Mouse (Mus musculus): ENCODE results near the gene Perp. TPM values are rescaled to one million over a fixed set of nuclear protein-coding genes. Genes with fewer than 3 reads are reported as not detected.

Perp gene
- polyA plus RNA-seq, 1 experiment from 2014 or later: 195 TPM

DNA sequence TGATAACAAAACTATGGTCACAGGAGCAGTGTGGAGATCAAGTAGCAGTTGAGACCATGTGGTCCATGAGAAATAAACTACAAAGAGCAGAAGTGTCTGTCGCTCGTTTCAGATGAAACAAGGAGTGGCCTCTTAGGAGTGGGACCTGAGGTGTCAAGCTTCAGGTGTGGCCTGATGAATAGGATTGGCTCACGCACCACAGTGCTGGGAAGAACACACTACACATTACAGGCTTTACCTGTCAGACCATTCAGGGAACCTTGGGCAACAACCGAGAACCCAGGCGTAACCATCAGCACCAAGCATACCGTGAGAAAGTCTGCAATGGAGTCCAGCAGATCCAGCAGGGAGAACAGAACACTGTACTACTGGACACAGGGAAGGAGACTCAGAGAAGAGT is 33.3 kb downstream of the Perp start:
- no peak overlapping the region for H3K4me2 ChIP-seq (replicated peaks; ENCODE audit: low read depth, low read length)
- no peaks in the 10 kb centered on the region for H3K4me1 ChIP-seq (ENCODE audit: control insufficient read depth, insufficient read depth, low read length)
- 75% methylated on average over 6 of the region's 6 CpGs for WGBS
- no peak overlapping the region for H3K9ac ChIP-seq (replicated peaks; ENCODE audit: low read depth, low read length)
- H3K9me3 ChIP-seq (ENCODE audit: control insufficient read depth, low read depth, low read length): no peaks in the 10 kb centered on the region
- no peak overlapping the region for H3K4me3 ChIP-seq (ENCODE audit: low read depth, low read length)
- ATAC-seq (ENCODE audit: insufficient number of reproducible peaks, insufficient read depth, low FRiP score, low read depth): 0 out of 2 replicates have a peak, but pooled peaks have one; percentile 42
- H3K36me3 ChIP-seq (ENCODE audit: control insufficient read depth, insufficient read depth, low read length): no peaks in the 10 kb centered on the region
- H3K27me3 ChIP-seq (ENCODE audit: control insufficient read depth, insufficient read depth, low read length): no peaks in the 10 kb centered on the region
- H3K27ac ChIP-seq (ENCODE audit: low read length): no peak overlapping the region

DNA sequence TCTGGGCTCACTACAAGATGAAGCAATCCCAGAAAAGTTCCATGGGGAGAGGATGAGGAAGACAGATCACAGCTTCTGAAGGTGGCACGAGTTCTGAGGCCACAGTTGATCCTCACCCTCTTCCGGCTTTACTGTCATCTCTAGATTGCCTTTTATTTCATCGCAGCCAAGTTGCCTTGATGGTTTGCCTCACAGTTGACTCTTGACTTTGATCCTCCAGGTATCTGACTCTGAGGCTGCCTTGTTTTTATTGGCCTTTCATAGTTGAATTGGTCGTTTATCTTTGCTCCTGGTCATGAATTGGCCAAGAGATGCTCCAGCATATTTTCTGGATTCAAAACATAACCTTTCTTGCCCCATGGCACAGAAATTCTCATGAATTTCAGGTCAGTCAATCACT is 34.3 kb downstream of the Perp start:
- WGBS: 70% methylated on average over 4 of the region's 4 CpGs
- H3K36me3 ChIP-seq (ENCODE audit: control insufficient read depth, insufficient read depth, low read length): no peaks in the 10 kb centered on the region
- H3K27me3 ChIP-seq (ENCODE audit: control insufficient read depth, insufficient read depth, low read length): no peaks in the 10 kb centered on the region

DNA sequence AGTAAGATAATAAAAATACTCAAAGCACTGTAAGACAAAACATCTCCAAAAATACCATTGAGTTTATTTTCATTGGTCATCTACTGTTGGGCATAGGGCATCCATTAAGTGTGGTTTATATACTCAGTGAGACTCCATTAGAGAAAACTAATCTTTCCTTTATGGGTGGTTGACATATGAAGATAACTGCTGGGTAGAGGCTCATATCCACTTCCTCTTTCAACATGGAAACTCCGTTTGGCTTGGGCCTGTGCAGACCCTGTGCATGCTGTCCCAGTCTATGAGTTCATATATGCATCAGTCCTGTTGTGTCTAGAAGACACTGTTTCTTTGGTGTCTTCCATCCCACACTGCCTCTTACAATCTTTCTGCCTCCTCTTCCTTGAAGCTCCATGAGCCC is 34.9 kb downstream of the Perp start:
- Histone ChIP-seq H3K4me2 (replicated peaks; ENCODE audit: low read depth, low read length) (no peak overlapping the region), H3K4me3 (ENCODE audit: low read depth, low read length) (no peak overlapping the region), H3K36me3 (ENCODE audit: control insufficient read depth, insufficient read depth, low read length) (no peaks in the 10 kb centered on the region), H3K27ac (ENCODE audit: low read length) (no peak overlapping the region), H3K9ac (replicated peaks; ENCODE audit: low read depth, low read length) (no peak overlapping the region), H3K9me3 (ENCODE audit: control insufficient read depth, low read depth, low read length) (no peaks in the 10 kb centered on the region), H3K4me1 (ENCODE audit: control insufficient read depth, insufficient read depth, low read length) (no peaks in the 10 kb centered on the region), H3K27me3 (ENCODE audit: control insufficient read depth, insufficient read depth, low read length) (no peaks in the 10 kb centered on the region)
- no peak for ATAC-seq (ENCODE audit: insufficient number of reproducible peaks, insufficient read depth, low FRiP score, low read depth)
- WGBS: 59% methylated on average over 1 of the region's 1 CpGs

More for the DNA sequence above, 34.3 kb downstream of the Perp start:
- Histone ChIP-seq H3K9me3 (ENCODE audit: control insufficient read depth, low read depth, low read length) (no peaks in the 10 kb centered on the region), H3K27ac (ENCODE audit: low read length) (no peak overlapping the region), H3K9ac (replicated peaks; ENCODE audit: low read depth, low read length) (no peak overlapping the region), H3K4me1 (ENCODE audit: control insufficient read depth, insufficient read depth, low read length) (no peaks in the 10 kb centered on the region), H3K4me2 (replicated peaks; ENCODE audit: low read depth, low read length) (no peak overlapping the region), H3K4me3 (ENCODE audit: low read depth, low read length) (no peak overlapping the region)
- ATAC-seq (ENCODE audit: insufficient number of reproducible peaks, insufficient read depth, low FRiP score, low read depth): no peak

DNA sequence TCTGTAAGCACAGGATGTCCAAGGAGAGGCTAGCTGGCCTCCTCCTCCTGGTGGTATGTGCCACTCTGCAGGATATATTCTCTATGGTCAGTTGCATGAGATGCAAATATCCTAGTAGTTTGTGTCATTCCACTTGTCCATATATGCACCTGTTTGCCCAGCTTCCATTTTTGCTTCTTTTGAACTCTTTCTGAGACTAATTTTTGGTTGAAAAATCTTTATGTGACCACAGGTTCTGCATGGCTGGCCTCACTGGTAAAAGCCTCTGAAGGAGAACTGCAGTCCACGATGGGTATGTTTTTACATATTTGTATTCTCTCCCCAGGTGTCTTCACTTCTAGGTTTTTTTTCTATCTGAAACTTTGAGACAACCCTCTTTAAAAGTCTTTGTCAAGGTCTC is 37.4 kb downstream of the Perp start:
- Histone ChIP-seq H3K4me3 (ENCODE audit: low read depth, low read length) (no peak overlapping the region), H3K36me3 (ENCODE audit: control insufficient read depth, insufficient read depth, low read length) (no peaks in the 10 kb centered on the region), H3K9ac (replicated peaks; ENCODE audit: low read depth, low read length) (no peak overlapping the region), H3K9me3 (ENCODE audit: control insufficient read depth, low read depth, low read length) (no peaks in the 10 kb centered on the region), H3K4me2 (replicated peaks; ENCODE audit: low read depth, low read length) (no peak overlapping the region), H3K27ac (ENCODE audit: low read length) (no peak overlapping the region), H3K27me3 (ENCODE audit: control insufficient read depth, insufficient read depth, low read length) (no peaks in the 10 kb centered on the region), H3K4me1 (ENCODE audit: control insufficient read depth, insufficient read depth, low read length) (no peaks in the 10 kb centered on the region)
- no peak for ATAC-seq (ENCODE audit: insufficient number of reproducible peaks, insufficient read depth, low FRiP score, low read depth)
- 78% methylated on average over 1 of the region's 1 CpGs for WGBS

DNA sequence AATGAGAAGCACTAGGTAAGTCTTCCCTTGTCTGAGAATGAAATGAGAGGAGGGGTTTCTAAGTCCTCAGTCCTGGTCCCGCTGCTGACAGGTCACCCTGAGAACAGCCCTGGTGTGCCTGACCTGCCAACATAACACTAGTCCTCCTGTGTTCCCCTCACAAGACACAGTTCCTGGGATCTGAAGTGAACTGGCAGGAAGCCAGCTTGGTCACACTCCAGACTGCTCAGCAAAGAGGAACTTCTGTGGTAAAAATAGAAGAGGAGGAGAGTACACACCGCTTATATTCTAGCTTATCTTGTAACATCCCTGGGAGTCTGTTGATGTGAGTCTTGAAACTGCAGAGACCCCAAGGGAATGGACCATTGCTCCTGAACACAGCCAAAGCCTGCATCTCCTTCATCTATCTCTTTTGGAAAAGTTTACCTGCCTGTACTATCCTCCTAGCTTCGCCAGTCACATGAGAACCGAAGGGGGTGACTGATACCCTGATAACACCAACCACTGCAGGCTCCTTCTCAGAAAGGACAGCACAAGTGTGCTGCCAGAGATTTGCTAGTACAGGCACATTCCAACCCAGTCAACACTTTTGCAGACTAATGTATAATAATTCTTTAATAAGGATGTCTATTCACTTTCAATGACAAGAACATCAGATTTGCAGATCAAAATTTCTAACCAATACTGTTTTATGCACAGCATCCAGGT is 42.3 kb downstream of the Perp start:
- H3K27me3 ChIP-seq (ENCODE audit: control insufficient read depth, insufficient read depth, low read length): no peaks in the 10 kb centered on the region
- no peak overlapping the region for H3K27ac ChIP-seq (ENCODE audit: low read length)
- no peaks in the 10 kb centered on the region for H3K36me3 ChIP-seq (ENCODE audit: control insufficient read depth, insufficient read depth, low read length)
- 71% methylated on average over 4 of the region's 4 CpGs for WGBS
- H3K4me1 ChIP-seq (ENCODE audit: control insufficient read depth, insufficient read depth, low read length): no peaks in the 10 kb centered on the region
- 0 out of 2 replicates have a peak, but pooled peaks have one; percentile 28 for ATAC-seq (ENCODE audit: insufficient number of reproducible peaks, insufficient read depth, low FRiP score, low read depth)
- no peak overlapping the region for H3K4me2 ChIP-seq (replicated peaks; ENCODE audit: low read depth, low read length)
- H3K4me3 ChIP-seq (ENCODE audit: low read depth, low read length): no peak overlapping the region
- H3K9me3 ChIP-seq (ENCODE audit: control insufficient read depth, low read depth, low read length): no peaks in the 10 kb centered on the region
- no peak overlapping the region for H3K9ac ChIP-seq (replicated peaks; ENCODE audit: low read depth, low read length)

DNA sequence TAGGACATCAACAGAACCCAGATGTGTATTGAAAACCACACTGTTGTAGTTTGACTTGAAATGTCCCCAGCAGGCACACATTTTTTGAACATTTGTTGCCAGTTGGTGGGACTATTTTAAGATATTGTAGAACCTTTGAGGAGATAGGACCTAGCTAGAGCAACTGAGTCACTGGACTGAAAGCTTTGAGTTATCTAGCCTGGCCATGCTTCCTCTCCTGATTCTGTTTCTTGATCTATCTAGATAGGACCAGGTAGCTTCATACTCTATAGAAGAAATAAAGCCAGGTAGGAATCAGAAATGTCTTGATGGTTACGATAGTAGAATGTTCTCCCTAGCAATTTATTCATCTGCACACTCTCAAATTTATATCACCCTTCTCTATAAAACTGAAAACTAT is 43.9 kb downstream of the Perp start:
- WGBS: 98% methylated on average over 1 of the region's 1 CpGs
- Histone ChIP-seq H3K9me3 (ENCODE audit: control insufficient read depth, low read depth, low read length) (no peaks in the 10 kb centered on the region), H3K4me2 (replicated peaks; ENCODE audit: low read depth, low read length) (no peak overlapping the region), H3K36me3 (ENCODE audit: control insufficient read depth, insufficient read depth, low read length) (no peaks in the 10 kb centered on the region), H3K4me3 (ENCODE audit: low read depth, low read length) (no peak overlapping the region), H3K9ac (replicated peaks; ENCODE audit: low read depth, low read length) (no peak overlapping the region), H3K27ac (ENCODE audit: low read length) (no peak overlapping the region), H3K27me3 (ENCODE audit: control insufficient read depth, insufficient read depth, low read length) (no peaks in the 10 kb centered on the region), H3K4me1 (ENCODE audit: control insufficient read depth, insufficient read depth, low read length) (no peaks in the 10 kb centered on the region)
- no peak for ATAC-seq (ENCODE audit: insufficient number of reproducible peaks, insufficient read depth, low FRiP score, low read depth)

DNA sequence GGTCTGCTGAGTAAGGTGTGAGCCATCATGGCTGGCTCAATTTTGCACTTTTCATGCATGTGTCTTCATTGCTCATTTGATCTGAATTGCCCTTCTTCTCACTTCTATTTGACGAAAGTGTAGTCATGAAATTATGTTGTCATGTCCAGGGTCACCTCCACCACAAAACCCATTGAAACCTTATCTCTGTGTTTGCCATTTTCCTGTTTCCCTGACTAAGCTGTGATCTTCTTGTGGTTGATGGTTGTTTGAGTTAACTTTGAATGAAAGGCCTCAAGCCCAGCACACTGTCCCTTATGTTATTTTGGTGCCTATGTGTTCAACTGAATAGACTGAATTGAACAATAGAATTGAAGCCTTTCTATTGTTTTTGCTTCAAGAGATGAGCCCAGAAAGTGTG is 44.4 kb downstream of the Perp start:
- Histone ChIP-seq H3K4me3 (ENCODE audit: low read depth, low read length) (no peak overlapping the region), H3K36me3 (ENCODE audit: control insufficient read depth, insufficient read depth, low read length) (no peaks in the 10 kb centered on the region), H3K9ac (replicated peaks; ENCODE audit: low read depth, low read length) (no peak overlapping the region), H3K27me3 (ENCODE audit: control insufficient read depth, insufficient read depth, low read length) (no peaks in the 10 kb centered on the region), H3K4me2 (replicated peaks; ENCODE audit: low read depth, low read length) (no peak overlapping the region), H3K27ac (ENCODE audit: low read length) (no peak overlapping the region), H3K4me1 (ENCODE audit: control insufficient read depth, insufficient read depth, low read length) (no peaks in the 10 kb centered on the region), H3K9me3 (ENCODE audit: control insufficient read depth, low read depth, low read length) (no peaks in the 10 kb centered on the region)
- no peak for ATAC-seq (ENCODE audit: insufficient number of reproducible peaks, insufficient read depth, low FRiP score, low read depth)
- 88% methylated on average over 1 of the region's 1 CpGs for WGBS

DNA sequence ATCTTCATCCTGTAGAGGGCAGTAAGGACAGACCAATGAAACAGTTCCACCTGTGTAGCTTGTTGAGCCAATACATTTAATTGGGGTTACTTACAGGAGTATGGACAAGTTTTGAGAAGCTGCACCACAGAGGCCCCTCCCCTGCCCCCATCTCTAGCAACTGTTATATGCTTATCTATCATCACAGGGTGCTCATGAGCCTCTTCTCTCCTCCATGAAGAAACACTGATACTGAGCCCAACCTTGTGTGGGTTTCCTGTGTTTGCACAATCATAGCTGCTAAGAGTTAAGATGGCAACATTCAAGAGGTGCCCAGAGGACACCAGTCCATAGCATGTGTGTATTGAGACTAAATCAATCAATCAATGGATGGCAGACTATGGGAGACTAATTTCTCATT is 46.3 kb downstream of the Perp start:
- no peak overlapping the region for H3K27ac ChIP-seq (ENCODE audit: low read length)
- no peaks in the 10 kb centered on the region for H3K27me3 ChIP-seq (ENCODE audit: control insufficient read depth, insufficient read depth, low read length)
- H3K4me1 ChIP-seq (ENCODE audit: control insufficient read depth, insufficient read depth, low read length): no peaks in the 10 kb centered on the region
- ATAC-seq (ENCODE audit: insufficient number of reproducible peaks, insufficient read depth, low FRiP score, low read depth): no peak
- no peaks in the 10 kb centered on the region for H3K9me3 ChIP-seq (ENCODE audit: control insufficient read depth, low read depth, low read length)
- H3K36me3 ChIP-seq (ENCODE audit: control insufficient read depth, insufficient read depth, low read length): no peaks in the 10 kb centered on the region
- H3K9ac ChIP-seq (replicated peaks; ENCODE audit: low read depth, low read length): no peak overlapping the region
- no peak overlapping the region for H3K4me3 ChIP-seq (ENCODE audit: low read depth, low read length)
- H3K4me2 ChIP-seq (replicated peaks; ENCODE audit: low read depth, low read length): no peak overlapping the region

DNA sequence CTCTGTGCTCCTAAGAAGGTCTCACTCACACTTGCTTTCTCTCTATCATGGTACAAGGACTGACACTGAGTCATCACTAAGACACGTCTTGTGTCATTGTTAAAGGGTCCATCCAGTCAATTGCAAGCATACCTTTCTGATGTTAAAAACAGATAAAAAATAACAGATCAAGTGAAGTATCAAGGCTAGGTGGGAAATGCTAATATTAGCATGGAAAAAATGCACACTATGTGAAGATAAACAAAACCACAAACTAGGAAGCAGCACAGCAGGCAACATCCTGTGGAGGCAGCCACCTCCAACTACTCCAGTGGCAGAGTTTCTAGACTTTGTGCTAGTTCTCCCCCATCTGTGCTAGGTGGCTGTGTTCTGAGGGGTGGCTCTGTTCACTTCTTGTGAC is 47.3 kb downstream of the Perp start:
- Histone ChIP-seq H3K9me3 (ENCODE audit: control insufficient read depth, low read depth, low read length) (no peaks in the 10 kb centered on the region), H3K36me3 (ENCODE audit: control insufficient read depth, insufficient read depth, low read length) (no peaks in the 10 kb centered on the region)
- WGBS: 57% methylated on average over 1 of the region's 1 CpGs

More for the DNA sequence above, 47.3 kb downstream of the Perp start:
- H3K4me3 ChIP-seq (ENCODE audit: low read depth, low read length): no peak overlapping the region
- no peak overlapping the region for H3K4me2 ChIP-seq (replicated peaks; ENCODE audit: low read depth, low read length)
- no peak overlapping the region for H3K9ac ChIP-seq (replicated peaks; ENCODE audit: low read depth, low read length)
- no peaks in the 10 kb centered on the region for H3K27me3 ChIP-seq (ENCODE audit: control insufficient read depth, insufficient read depth, low read length)
- H3K27ac ChIP-seq (ENCODE audit: low read length): no peak overlapping the region
- H3K4me1 ChIP-seq (ENCODE audit: control insufficient read depth, insufficient read depth, low read length): no peaks in the 10 kb centered on the region
- ATAC-seq (ENCODE audit: insufficient number of reproducible peaks, insufficient read depth, low FRiP score, low read depth): no peak
